In genomic region chr5:112227354-112227753, GRCm38 (mm10) we compare ENCODE assay signal across 9 mouse cellular contexts. TPM values are rescaled to one million over a fixed set of nuclear protein-coding genes. Genes with fewer than 3 reads are reported as not detected.
DNase-seq lines count a peak whose midpoint lies in the region; ATAC-seq lines count a peak whose summit lies in the region.
"Had no signal": no experiment of that assay in that cellular context is flagged by ENCODE, and none has a peak within 500 bp of the region (broad histone marks: within the 10 kb centered on the region; RNA-seq: fewer than 3 reads in every experiment).

No protein-coding gene starts in this region.

- DNase-seq in layer of hippocampus, adult 11-12 months (ENCODE audit: low spot score): peak; percentile 55
- no peak for DNase-seq in layer of hippocampus, adult 9-11 months
- peak; percentile 53 for DNase-seq in hindbrain, embryonic 10.5 days (ENCODE audit: low spot score)
- DNase-seq in right cerebral cortex, postnatal 25 days: peak; percentile 81
- no peak for DNase-seq in cerebellum, adult 9-11 months

- peak overlapping the region; percentile 76 for H3K4me2 ChIP-seq in embryonic facial prominence, embryonic 13.5 days
- peak overlapping the region; percentile 84 for H3K4me2 ChIP-seq in limb, embryonic 15.5 days

- under 1% methylated on average over 30 of the region's 30 CpGs for WGBS in embryonic facial prominence, embryonic 13.5 days
- under 1% methylated on average over 30 of the region's 30 CpGs for WGBS in hindbrain, embryonic 10.5 days
- under 1% methylated on average over 30 of the region's 30 CpGs for WGBS in limb, embryonic 15.5 days

- peak overlapping the region; percentile 48 for H3K4me3 ChIP-seq in embryonic facial prominence, embryonic 13.5 days
- peak overlapping the region; percentile 82 for H3K4me3 ChIP-seq in hindbrain, embryonic 10.5 days
- peak overlapping the region; percentile 46 for H3K4me3 ChIP-seq in limb, embryonic 15.5 days

- H3K9ac ChIP-seq in embryonic facial prominence, embryonic 13.5 days: peak overlapping the region; percentile 67
- H3K9ac ChIP-seq in limb, embryonic 15.5 days: peak overlapping the region; percentile 14; the same call in 1 of the 2 replicates

- H3K27ac ChIP-seq in embryonic facial prominence, embryonic 13.5 days: no peak overlapping the region
- peak overlapping the region; percentile 99 for H3K27ac ChIP-seq in hindbrain, embryonic 10.5 days
- no peak overlapping the region for H3K27ac ChIP-seq in limb, embryonic 15.5 days

- H3K36me3 ChIP-seq in embryonic facial prominence, embryonic 13.5 days: no peaks in the 10 kb centered on the region
- H3K36me3 ChIP-seq in hindbrain, embryonic 10.5 days: peaks cover 38% of the 10 kb centered on the region
- no peaks in the 10 kb centered on the region for H3K36me3 ChIP-seq in limb, embryonic 15.5 days

- peaks cover 77% of the 10 kb centered on the region for H3K27me3 ChIP-seq in embryonic facial prominence, embryonic 13.5 days
- H3K27me3 ChIP-seq in hindbrain, embryonic 10.5 days (ENCODE audit: insufficient read depth, poor library complexity, severe bottlenecking): peaks cover 39% of the 10 kb centered on the region
- H3K27me3 ChIP-seq in limb, embryonic 15.5 days: peaks cover 50% of the 10 kb centered on the region

- peak; percentile 50; the same call in 1 of the 2 replicates for ATAC-seq in embryonic facial prominence, embryonic 13.5 days (ENCODE audit: insufficient number of reproducible peaks, insufficient read depth, low FRiP score, low TSS enrichment, low read depth)
- ATAC-seq in limb, embryonic 15.5 days (ENCODE audit: insufficient number of reproducible peaks, low FRiP score, low TSS enrichment, low read depth): no peak; the same call in 1 of the 2 replicates
- no peak for ATAC-seq in inflammation-experienced regulatory T-cells, adult 6 months

- peaks cover 24% of the 10 kb centered on the region for H3K4me1 ChIP-seq in embryonic facial prominence, embryonic 13.5 days
- H3K4me1 ChIP-seq in hindbrain, embryonic 10.5 days (replicated peaks): peaks cover 78% of the 10 kb centered on the region
- peaks cover 28% of the 10 kb centered on the region for H3K4me1 ChIP-seq in limb, embryonic 15.5 days

- no peaks in the 10 kb centered on the region for H3K9me3 ChIP-seq in embryonic facial prominence, embryonic 13.5 days
- H3K9me3 ChIP-seq in hindbrain, embryonic 10.5 days: no peaks in the 10 kb centered on the region
- H3K9me3 ChIP-seq in limb, embryonic 15.5 days: no peaks in the 10 kb centered on the region

RNA-seq across cellular contexts. Expression of gene Cryba4, which starts 25.0 kb away (rescaled TPM):
- 1.0 and 1.9 TPM in 2 replicates for polyA plus RNA-seq in embryonic facial prominence, embryonic 13.5 days (2015; fragmentation: Nextera tagmentation; extraction: Ambion mirVana)
- 0.35 and 1.4 TPM in 2 replicates for polyA plus RNA-seq in hindbrain, embryonic 10.5 days (2016; fragmentation: Nextera tagmentation; extraction: Ambion mirVana)
- polyA plus RNA-seq in limb, embryonic 15.5 days (2015; fragmentation: Nextera tagmentation; extraction: Ambion mirVana): 1.5 and 1.6 TPM in 2 replicates
- polyA plus RNA-seq in inflammation-experienced regulatory T-cells, adult 6 months (2017; shearing (Covaris generic)): 1 to 10 TPM in 1 of 3 experiments, under 1 TPM in 1, not detected in 1; 0.56 to 1.3 TPM

RNA-seq across cellular contexts. Expression of gene Crybb1, which starts 28.3 kb away (rescaled TPM):
- 1.0 and 1.3 TPM in 2 replicates for polyA plus RNA-seq in embryonic facial prominence, embryonic 13.5 days (2015; fragmentation: Nextera tagmentation; extraction: Ambion mirVana)
- 0.19 and 0.42 TPM in 2 replicates for polyA plus RNA-seq in hindbrain, embryonic 10.5 days (2016; fragmentation: Nextera tagmentation; extraction: Ambion mirVana)
- 2.6 and 3.6 TPM in 2 replicates for polyA plus RNA-seq in limb, embryonic 15.5 days (2015; fragmentation: Nextera tagmentation; extraction: Ambion mirVana)
- polyA plus RNA-seq in inflammation-experienced regulatory T-cells, adult 6 months (2017; shearing (Covaris generic)): under 1 TPM in 1 of 3 experiments, not detected in 2; 0.97 TPM
- polyA plus RNA-seq: liver, adult 2 months had no signal

RNA-seq across cellular contexts. Expression of gene Tpst2, which starts 49.1 kb away (rescaled TPM):
- polyA plus RNA-seq in embryonic facial prominence, embryonic 13.5 days (2015; fragmentation: Nextera tagmentation; extraction: Ambion mirVana): 38.7 and 42.8 TPM in 2 replicates
- polyA plus RNA-seq in hindbrain, embryonic 10.5 days (2016; fragmentation: Nextera tagmentation; extraction: Ambion mirVana): 37.2 and 40.9 TPM in 2 replicates
- 51.2 and 54.7 TPM in 2 replicates for polyA plus RNA-seq in limb, embryonic 15.5 days (2015; fragmentation: Nextera tagmentation; extraction: Ambion mirVana)
- 100 to 1,000 TPM in 1 of 3 experiments, 10 to 100 TPM in 2; 59.1 to 111 (median 64.1) TPM for polyA plus RNA-seq in inflammation-experienced regulatory T-cells, adult 6 months (2017; shearing (Covaris generic))

Comparison
In these comparisons a context has a peak if more than half of its experiments do, and no peak if none do; other contexts are left out.
1. DNase-seq: peak in layer of hippocampus, adult 11-12 months (single experiment), hindbrain, embryonic 10.5 days (single experiment) and right cerebral cortex, postnatal 25 days (single experiment); none in layer of hippocampus, adult 9-11 months (single experiment) and cerebellum, adult 9-11 months (single experiment).
2. Peak in every context shown above with its lines, with median percentiles within 50 percentile points of each other: H3K4me3 ChIP-seq.